Mouse (Mus musculus): ENCODE measurements around the gene Mzt1.

Mzt1 gene

DNA sequence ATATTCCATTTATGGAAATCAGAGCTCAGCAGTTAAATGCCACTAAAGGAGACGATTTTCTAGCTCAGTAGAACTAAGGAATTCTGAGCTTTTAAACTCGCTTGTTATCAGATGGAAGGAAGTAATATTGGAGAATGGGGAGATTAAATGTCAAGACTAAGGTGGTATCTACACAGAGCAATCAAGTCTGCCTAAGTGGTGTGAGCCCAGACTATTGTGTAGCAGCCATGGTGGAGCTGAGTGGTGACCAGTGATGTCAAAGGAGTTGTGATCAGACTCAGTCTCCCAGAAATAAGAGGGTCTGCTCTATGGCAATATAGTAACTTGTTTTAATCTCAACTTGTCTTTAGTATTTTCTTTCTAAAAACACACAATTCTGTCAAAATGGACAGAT is 35.0 kb downstream of the Mzt1 start:
- DNase-seq: no peak

GRCm38 (mm10) chr14:99010224-99010919 is 35.6 kb downstream of the Mzt1 start:
- DNase-seq: peak; percentile 52

DNA sequence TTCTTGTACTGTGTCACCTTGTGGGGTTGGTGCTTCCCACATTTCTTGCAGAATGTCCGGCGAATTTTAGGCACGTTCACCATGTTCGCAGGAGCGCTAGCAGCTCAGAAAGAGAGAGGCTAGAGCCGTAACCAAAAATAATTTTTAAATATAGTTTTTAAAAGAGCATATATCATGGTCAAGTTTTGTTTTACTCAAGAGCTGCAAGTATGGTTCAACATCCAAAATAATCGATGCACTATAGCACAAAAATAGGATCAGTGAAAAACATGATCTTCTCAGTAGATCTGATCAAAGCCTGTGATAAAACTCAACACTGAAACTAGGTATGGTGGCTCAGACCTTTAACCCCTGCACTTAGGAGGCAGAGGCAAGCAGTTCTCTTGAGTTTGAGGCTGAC is 51.7 kb downstream of the Mzt1 start, which contains the start of gene Rpl36a-ps1:
Rpl36a-ps1 (minus strand) TSS at position 101 of the 400 bp plus-strand sequence.
- no peak for DNase-seq

GRCm38 (mm10) chr14:98992482-98992881 is 53.5 kb downstream of the Mzt1 start:
- DNase-seq: no peak

GRCm38 (mm10) chr14:98990636-98991035 is 55.3 kb downstream of the Mzt1 start:
- no peak for DNase-seq

- DNase-seq: no peak
These were observed 56.1 kb downstream of the Mzt1 start for GRCm38 (mm10) chr14:98989818-98990217.

All from kidney, postnatal 10 days (tissue).